Mouse (Mus musculus) forebrain, embryonic 11.5 days (tissue): ENCODE measurements at regions not wholly inside any gene's neighbourhood (a gene's known extent, or its start where the extent isn't known, plus 50 kb on each side); places are given as distances from the start of the nearest gene placed in this dataset.

ENCODE experiments used
- ATAC-seq: fragments of 200-750 bp; cut with Nextera tagmentation; replicated peaks from 2 replicates; pipeline ENCODE4 v1.8.0; 2017; ENCODE audit warnings: moderate TSS enrichment; ENCODE audit not compliant: low FRiP score
- DNase-seq: peaks from one replicate; pipeline ENCODE4 v3.0.0-alpha.2; 2017; ENCODE audit warnings: low spot score
- H3K27ac ChIP-seq: fragments of 300-500 bp; sonication (generic); 2 replicates; pipeline ENCODE4 v1.5.1; 2014; ENCODE audit warnings: low read depth, low read length
- H3K27me3 ChIP-seq: fragments of 300-500 bp; sonication (generic); 2 replicates; pipeline ENCODE4 v1.6.1; 2014; ENCODE audit warnings: mild to moderate bottlenecking, low read length, mixed read lengths; ENCODE audit not compliant: control insufficient read depth, insufficient read depth
- H3K36me3 ChIP-seq: fragments of 300-500 bp; sonication (generic); 2 replicates; pipeline ENCODE4 v1.6.1; 2014; ENCODE audit warnings: mild to moderate bottlenecking, low read length, moderate library complexity, mixed read lengths; ENCODE audit not compliant: control insufficient read depth, insufficient read depth
- H3K4me1 ChIP-seq: fragments of 300-500 bp; sonication (generic); replicated peaks from 2 replicates; pipeline ENCODE4 v1.6.1; 2014; ENCODE audit warnings: low read length, mixed read lengths; ENCODE audit not compliant: control insufficient read depth, insufficient read depth
- H3K4me2 ChIP-seq: fragments of 300-500 bp; sonication (generic); 2 replicates; pipeline ENCODE4 v1.6.1; 2014; ENCODE audit warnings: low read depth, mild to moderate bottlenecking, low read length, moderate library complexity, mixed read lengths; ENCODE audit not compliant: severe bottlenecking
- H3K4me3 ChIP-seq: fragments of 300-500 bp; sonication (generic); 2 replicates; pipeline ENCODE4 v1.5.1; 2014; ENCODE audit warnings: low read depth, low read length
- H3K9ac ChIP-seq: fragments of 300-500 bp; sonication (generic); 2 replicates; pipeline ENCODE4 v1.6.1; 2014; ENCODE audit warnings: low read length
- H3K9me3 ChIP-seq: fragments of 300-500 bp; sonication (generic); 2 replicates; pipeline ENCODE4 v1.6.1; 2016; ENCODE audit warnings: low read length, mixed read lengths; ENCODE audit not compliant: control insufficient read depth
- WGBS: fragments of 180-500 bp; shearing (Covaris S2); extraction: QIAGEN DNeasy Blood & Tissue Kit; methylation state at CpG from one replicate; pipeline ENCODE4 v1.1.7; 2014; 5-methylcytosine and 5-hydroxymethylcytosine counted together

DNA sequence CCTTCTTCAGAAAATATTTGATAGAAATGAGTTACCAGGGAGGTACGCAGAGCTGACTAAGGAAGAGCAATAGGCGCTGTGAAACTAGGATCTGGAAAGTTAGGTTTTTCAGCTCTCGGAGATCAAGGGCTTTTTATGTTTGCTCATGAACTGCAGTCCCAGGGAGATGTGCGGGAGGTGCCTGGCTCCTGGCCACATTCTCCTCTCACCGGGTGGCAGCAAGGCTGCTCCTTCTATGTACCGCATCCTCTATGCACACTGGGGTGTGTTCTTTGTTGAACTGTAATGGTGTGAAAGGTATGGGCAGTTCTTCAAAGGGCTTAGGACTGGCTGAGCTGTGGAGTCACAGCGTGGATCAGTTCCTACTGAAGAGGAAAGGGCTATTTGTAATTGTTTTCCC is 221.3 kb downstream of the Hhipl2 start:
- H3K4me2 ChIP-seq: no peak overlapping the region
- H3K27ac ChIP-seq: no peak overlapping the region
- no peak overlapping the region for H3K9ac ChIP-seq
- no peaks in the 10 kb centered on the region for H3K9me3 ChIP-seq
- no peaks in the 10 kb centered on the region for H3K4me1 ChIP-seq
- ATAC-seq (no peak), DNase-seq (no peak)
- H3K36me3 ChIP-seq: no peaks in the 10 kb centered on the region
- no peaks in the 10 kb centered on the region for H3K27me3 ChIP-seq
- no peak overlapping the region for H3K4me3 ChIP-seq
- whole genome bisulfite sequencing: 38% methylated on average over 7 of the region's 7 CpGs

DNA sequence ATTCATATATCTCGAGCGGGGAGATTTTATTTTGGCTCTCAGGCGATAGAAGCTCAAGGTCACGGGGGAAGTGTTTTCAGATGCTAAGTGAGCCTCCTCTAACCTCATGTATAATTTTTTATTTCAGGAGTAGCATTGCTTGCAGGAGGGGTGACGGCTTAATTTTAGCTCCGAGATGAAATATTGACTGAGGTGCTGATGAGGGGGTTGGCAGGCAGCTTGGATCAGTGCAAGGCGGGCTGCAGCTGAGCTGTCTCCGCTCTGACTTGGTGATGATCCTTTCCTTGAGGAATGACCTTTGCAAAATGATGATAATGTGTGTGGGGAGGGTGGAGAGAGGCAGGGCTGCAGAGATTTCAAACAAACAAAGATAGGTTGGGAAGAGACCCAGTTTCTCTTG is 222.6 kb downstream of the Hhipl2 start:
- ATAC-seq: no peak
- no peak overlapping the region for H3K27ac ChIP-seq
- no peak overlapping the region for H3K4me2 ChIP-seq
- no peak for DNase-seq
- no peaks in the 10 kb centered on the region for H3K9me3 ChIP-seq
- no peak overlapping the region for H3K9ac ChIP-seq
- H3K36me3 ChIP-seq: no peaks in the 10 kb centered on the region
- no peaks in the 10 kb centered on the region for H3K27me3 ChIP-seq
- WGBS: 90% methylated on average over 8 of the region's 8 CpGs
- H3K4me3 ChIP-seq: no peak overlapping the region
- no peaks in the 10 kb centered on the region for H3K4me1 ChIP-seq

DNA sequence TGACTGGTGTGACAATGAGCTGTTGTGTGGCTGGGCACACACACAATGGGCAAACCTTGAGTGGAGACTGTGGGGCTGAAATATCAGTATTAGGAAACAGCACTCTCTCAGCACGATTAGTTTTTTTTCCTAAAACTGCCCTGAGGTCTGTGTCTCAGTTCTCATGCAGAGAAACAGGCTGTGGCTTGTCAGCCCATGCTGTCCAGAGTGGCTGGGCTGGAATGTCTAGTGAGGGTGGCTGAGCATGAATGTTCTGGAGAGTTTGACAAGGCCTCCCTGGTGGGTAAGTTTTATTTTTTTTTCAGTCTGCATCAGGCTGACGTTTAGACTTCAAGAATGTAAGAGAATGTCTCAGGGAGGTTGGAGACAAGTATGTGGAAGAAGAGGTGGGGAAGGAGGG is 226.0 kb downstream of the Hhipl2 start:
- no peak for ATAC-seq
- Histone ChIP-seq H3K36me3 (no peaks in the 10 kb centered on the region), H3K9ac (no peak overlapping the region), H3K4me3 (no peak overlapping the region), H3K9me3 (no peaks in the 10 kb centered on the region), H3K27me3 (no peaks in the 10 kb centered on the region), H3K4me1 (no peaks in the 10 kb centered on the region), H3K27ac (no peak overlapping the region), H3K4me2 (no peak overlapping the region)
- WGBS: 63% methylated on average over 2 of the region's 2 CpGs
- no peak for DNase-seq

DNA sequence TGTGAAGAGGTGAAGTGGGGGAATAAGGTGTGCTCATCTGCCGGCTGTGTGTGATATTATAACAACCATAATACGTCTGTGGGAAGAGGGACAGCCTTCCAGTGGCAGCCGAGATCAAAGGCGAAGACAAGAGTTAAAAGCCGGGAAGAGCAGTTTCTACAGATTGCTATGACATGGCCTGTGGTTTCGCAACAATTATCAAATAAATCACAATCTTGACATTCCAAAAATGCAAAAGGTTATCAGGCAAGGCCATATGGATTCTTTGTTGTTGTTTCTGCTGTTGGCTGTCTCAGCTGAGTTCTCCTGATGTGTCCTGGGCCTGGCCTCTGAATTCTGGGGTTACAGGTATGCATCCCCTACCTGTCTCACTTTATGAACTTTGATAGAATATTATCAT is 235.9 kb downstream of the Hhipl2 start:
- Histone ChIP-seq H3K27me3 (no peaks in the 10 kb centered on the region), H3K4me2 (no peak overlapping the region), H3K27ac (no peak overlapping the region), H3K4me1 (no peaks in the 10 kb centered on the region), H3K36me3 (no peaks in the 10 kb centered on the region), H3K4me3 (no peak overlapping the region), H3K9me3 (no peaks in the 10 kb centered on the region), H3K9ac (no peak overlapping the region)
- ATAC-seq (no peak), DNase-seq (no peak)
- 93% methylated on average over 6 of the region's 6 CpGs for WGBS

DNA sequence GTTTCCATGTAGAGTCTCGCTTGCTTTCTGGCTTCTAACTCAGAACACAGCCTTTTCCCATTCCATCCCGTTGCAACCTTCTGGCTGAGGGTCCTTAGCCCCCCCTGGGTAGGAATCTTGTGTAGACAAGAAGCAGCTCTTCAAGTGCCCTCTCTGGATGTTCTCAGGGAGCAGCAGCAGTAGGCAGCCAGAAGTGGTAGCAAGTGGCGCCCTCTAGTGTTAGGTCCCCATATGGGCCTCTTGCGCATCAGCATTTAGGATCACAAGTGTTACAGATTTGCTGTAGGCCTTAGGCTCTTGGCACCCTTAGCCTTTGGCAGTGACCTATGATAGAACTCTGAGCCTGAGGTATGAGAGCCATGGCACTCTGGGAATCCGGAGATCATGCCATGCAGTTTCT is 239.0 kb downstream of the Hhipl2 start:
- ATAC-seq (no peak), DNase-seq (peak; percentile 76)
- Histone ChIP-seq H3K4me1 (no peaks in the 10 kb centered on the region), H3K36me3 (no peaks in the 10 kb centered on the region), H3K4me3 (no peak overlapping the region), H3K4me2 (no peak overlapping the region), H3K27ac (no peak overlapping the region), H3K9ac (no peak overlapping the region), H3K9me3 (no peaks in the 10 kb centered on the region), H3K27me3 (no peaks in the 10 kb centered on the region)
- 53% methylated on average over 5 of the region's 5 CpGs for WGBS

DNA sequence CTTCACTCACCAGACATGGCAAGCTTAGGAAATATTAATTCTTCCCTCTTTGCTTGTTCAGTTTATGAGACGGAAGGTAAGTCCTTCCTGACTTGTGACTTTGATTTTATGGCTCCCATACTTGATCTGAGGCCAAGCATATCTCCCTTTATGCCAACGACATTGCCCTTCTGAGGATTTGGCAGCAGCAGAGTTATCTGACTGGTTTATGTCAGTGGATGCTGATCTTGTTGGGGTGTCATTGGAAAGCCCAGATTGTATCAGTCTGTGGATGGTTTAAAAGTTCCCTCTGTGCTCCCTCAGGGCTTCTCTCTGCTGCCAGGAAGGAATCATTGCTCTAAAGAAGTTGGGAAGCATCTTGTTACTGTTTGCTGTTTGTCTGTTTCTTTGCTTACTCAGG is 242.5 kb downstream of the Hhipl2 start:
- 78% methylated on average over 2 of the region's 2 CpGs for WGBS
- Histone ChIP-seq H3K27me3 (no peaks in the 10 kb centered on the region), H3K4me1 (no peaks in the 10 kb centered on the region), H3K4me2 (no peak overlapping the region), H3K9ac (no peak overlapping the region), H3K4me3 (no peak overlapping the region), H3K9me3 (no peaks in the 10 kb centered on the region), H3K27ac (no peak overlapping the region), H3K36me3 (no peaks in the 10 kb centered on the region)
- DNase-seq: no peak
- no peak for ATAC-seq

DNA sequence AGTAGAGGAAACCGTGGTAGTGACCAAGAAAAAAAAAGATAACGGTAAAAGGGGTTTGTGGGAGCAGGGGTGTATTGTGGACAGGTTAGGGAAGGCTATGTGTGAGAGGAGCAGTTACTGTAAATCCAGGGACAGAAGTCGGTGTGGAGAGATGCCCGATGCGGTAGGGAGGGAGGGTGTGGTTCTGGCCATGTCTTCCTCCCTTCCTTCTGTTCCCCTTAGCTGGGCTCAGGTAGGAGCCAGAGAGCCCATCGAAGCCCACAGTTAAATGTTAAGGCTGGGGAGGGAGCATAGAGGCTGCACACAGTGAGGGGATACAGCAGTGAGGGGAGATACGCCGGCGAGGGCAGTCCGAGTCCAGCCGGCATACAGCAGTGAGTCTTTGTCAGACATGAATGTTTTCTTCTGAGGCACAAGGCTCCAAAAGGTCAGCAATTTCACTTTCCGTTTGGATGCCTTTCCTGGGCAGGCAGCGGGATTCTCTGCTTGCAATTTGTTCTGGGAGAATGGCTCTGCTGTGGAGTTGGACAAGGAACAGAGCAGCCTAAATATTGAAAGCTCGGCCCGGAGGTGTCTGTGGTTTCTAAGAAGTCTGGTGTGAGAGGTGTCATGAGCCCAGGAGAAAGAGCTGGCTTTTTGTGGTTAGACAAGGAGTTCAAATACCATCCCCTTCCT is 244.5 kb downstream of the Hhipl2 start:
- H3K36me3 ChIP-seq: no peaks in the 10 kb centered on the region
- H3K4me1 ChIP-seq: no peaks in the 10 kb centered on the region
- H3K27ac ChIP-seq: no peak overlapping the region
- H3K9ac ChIP-seq: no peak overlapping the region
- no peaks in the 10 kb centered on the region for H3K9me3 ChIP-seq
- no peaks in the 10 kb centered on the region for H3K27me3 ChIP-seq
- ATAC-seq: no peak
- DNase-seq: no peak
- H3K4me3 ChIP-seq: no peak overlapping the region
- 88% methylated on average over 15 of the region's 15 CpGs for WGBS
- no peak overlapping the region for H3K4me2 ChIP-seq

DNA sequence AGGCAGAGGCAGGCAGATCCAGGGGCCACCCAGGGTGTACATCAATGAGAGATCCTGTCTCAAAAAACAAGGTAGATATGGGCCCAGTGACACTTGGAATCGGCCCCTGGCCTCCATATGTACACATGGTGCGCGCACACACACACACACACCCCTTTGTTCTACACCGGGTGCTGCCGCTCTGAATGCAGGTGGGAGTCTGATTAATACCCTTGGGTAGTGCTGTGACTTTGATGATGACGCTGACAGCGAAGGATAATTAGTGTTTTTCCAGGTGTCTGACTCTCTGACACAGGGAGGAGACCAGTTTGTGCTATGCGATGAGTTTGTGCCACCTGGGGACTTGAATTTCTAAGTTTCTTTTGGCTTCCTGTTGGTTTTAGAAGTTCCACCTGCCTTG is 251.3 kb downstream of the Hhipl2 start:
- no peak for ATAC-seq
- H3K9ac ChIP-seq: no peak overlapping the region
- no peak overlapping the region for H3K27ac ChIP-seq
- WGBS: 82% methylated on average over 8 of the region's 8 CpGs
- DNase-seq: no peak
- no peaks in the 10 kb centered on the region for H3K27me3 ChIP-seq
- H3K4me2 ChIP-seq: no peak overlapping the region
- no peaks in the 10 kb centered on the region for H3K9me3 ChIP-seq
- no peaks in the 10 kb centered on the region for H3K4me1 ChIP-seq
- H3K4me3 ChIP-seq: no peak overlapping the region
- H3K36me3 ChIP-seq: no peaks in the 10 kb centered on the region

DNA sequence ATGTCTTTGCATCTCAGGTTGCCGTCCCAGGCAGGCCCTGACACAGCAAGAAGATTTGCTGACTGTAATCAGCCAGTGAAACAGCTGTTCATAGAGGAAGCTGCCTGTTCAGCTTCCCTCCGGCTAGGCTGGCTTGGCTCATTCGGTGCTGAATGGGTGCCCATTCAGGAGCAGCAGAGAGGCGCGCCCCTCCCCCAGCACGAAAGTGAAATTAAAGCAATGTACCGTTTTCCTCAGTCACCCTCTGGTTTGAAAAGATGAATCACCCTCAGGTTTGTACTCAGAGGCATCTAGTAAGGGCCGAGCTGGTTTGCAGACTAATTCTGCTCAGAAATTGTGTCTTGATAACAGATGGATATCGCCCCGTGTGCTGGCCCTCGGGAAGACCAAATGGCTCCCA is 251.7 kb downstream of the Hhipl2 start:
- H3K9ac ChIP-seq: no peak overlapping the region

More for the DNA sequence above, 251.7 kb downstream of the Hhipl2 start:
- Histone ChIP-seq H3K4me1 (no peaks in the 10 kb centered on the region), H3K27ac (no peak overlapping the region), H3K27me3 (no peaks in the 10 kb centered on the region), H3K4me3 (no peak overlapping the region), H3K36me3 (no peaks in the 10 kb centered on the region), H3K4me2 (no peak overlapping the region), H3K9me3 (no peaks in the 10 kb centered on the region)
- no peak for DNase-seq
- ATAC-seq: no peak
- WGBS: 65% methylated on average over 11 of the region's 11 CpGs
